Mouse (Mus musculus) small intestine, adult 2 months (tissue): ENCODE results near the gene Ip6k1.

Experiments
- CTCF ChIP-seq: fragments of 200-500 bp; IDR thresholded peaks from 2 replicates; pipeline ENCODE4 v1.5.1; 2012; ENCODE audit warnings: low read depth, mild to moderate bottlenecking, control low read depth, inconsistent platforms, low read length, moderate library complexity, mixed read lengths; ENCODE audit not compliant: insufficient replicate concordance, insufficient read length; ENCODE audit errors: extremely low read depth
- POLR2A ChIP-seq: fragments of 200-500 bp; IDR thresholded peaks from 2 replicates; pipeline ENCODE4 v1.6.1; 2012; ENCODE audit warnings: low read depth, mild to moderate bottlenecking, control low read depth, inconsistent platforms, low read length, moderate library complexity

DNA sequence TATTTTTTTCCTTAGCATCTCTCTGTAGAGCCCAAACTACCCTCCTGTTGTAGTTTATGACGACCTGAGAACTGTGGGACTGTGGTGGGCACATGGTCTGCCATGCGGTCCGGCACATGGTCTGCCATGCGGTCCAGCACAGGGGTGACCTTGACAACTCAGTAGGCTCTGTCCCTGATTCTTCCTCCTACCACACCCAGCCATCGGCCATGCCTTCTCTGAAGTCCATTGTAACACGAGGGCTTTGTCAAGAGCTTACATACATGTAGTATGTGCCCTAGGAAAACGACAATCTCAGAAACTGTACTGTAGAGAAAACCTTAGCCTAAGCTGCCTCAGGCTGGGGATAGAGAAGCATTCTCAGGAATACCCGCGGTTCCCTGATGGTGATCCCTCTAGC, 37.6 kb upstream of the Ip6k1 start:
- TF ChIP-seq CTCF (no peak), POLR2A (no peak)
